Mouse (Mus musculus) large intestine, adult 2 months (tissue): ENCODE results near the gene Olfr726. TPM values are rescaled to one million over a fixed set of nuclear protein-coding genes. Genes with fewer than 3 reads are reported as not detected.

Experiments
- DNase-seq: peaks from one replicate; pipeline ENCODE4 v3.0.0-alpha.2; 2012; ENCODE audit warnings: low read depth, low spot score
- WGBS: fragments of 180-500 bp; shearing (Covaris S2); methylation state at CpG from one replicate; pipeline ENCODE4 v1.1.7; 2018; 5-methylcytosine and 5-hydroxymethylcytosine counted together
- polyA plus RNA-seq: library from polyadenylated mRNA; depleted of rRNA; stranded (reverse); fragments of >200 nt; gene quantifications from 2 replicates; pipeline ENCODE4 v1.2.3, GENCODE M21; 2012; rRNA removed

Gene Olfr726
- polyA plus RNA-seq, result not detected in 2 replicates

- 64% methylated on average over 1 of the region's 1 CpGs for WGBS
- DNase-seq, result no peak
Measured at GRCm38 (mm10) chr14:50090853-50091252, at the start of gene Olfr726. Gene Olfr726 (minus strand): TSS chr14:50090953.

GRCm38 (mm10) chr14:50122886-50123285 is 32.1 kb upstream of the Olfr726 start, which contains the start of gene Olfr727:
Gene Olfr727 (plus strand): TSS chr14:50123186.
- WGBS, result 81% methylated on average over 1 of the region's 1 CpGs

GRCm38 (mm10) chr14:50062733-50063104 is 28.0 kb downstream of the Olfr726 start:
- peak; percentile 24 for DNase-seq
- under 1% methylated on average over 4 of the region's 4 CpGs for WGBS

More at GRCm38 (mm10) chr14:50122886-50123285, 32.1 kb upstream of the Olfr726 start, which contains the start of gene Olfr727:
- DNase-seq, result no peak

- DNase-seq, result peak; percentile 44
- 3% methylated on average over 52 of the region's 52 CpGs for WGBS
Measured at GRCm38 (mm10) chr14:50061955-50062732, 28.6 kb downstream of the Olfr726 start.

GRCm38 (mm10) chr14:50061590-50061954 is 29.2 kb downstream of the Olfr726 start:
- DNase-seq, result no peak
- WGBS, result under 1% methylated on average over 13 of the region's 13 CpGs

GRCm38 (mm10) chr14:50061179-50061578 is 29.6 kb downstream of the Olfr726 start:
- no peak for DNase-seq
- WGBS, result 14% methylated on average over 11 of the region's 11 CpGs

GRCm38 (mm10) chr14:50040275-50040674 is 50.5 kb downstream of the Olfr726 start, which contains the start of gene Olfr725:
Gene Olfr725 (minus strand): TSS chr14:50040375.
- no peak for DNase-seq

Other genes with a start within 250 kb of the Olfr726 start
- not detected in 2 replicates for gene Olfr722, start 189.0 kb downstream of the Olfr726 start, polyA plus RNA-seq
- gene Olfr723, start 159.2 kb downstream of the Olfr726 start, polyA plus RNA-seq, result not detected in 2 replicates
- not detected in 2 replicates for gene Olfr724, start 127.7 kb downstream of the Olfr726 start, polyA plus RNA-seq
- not detected in 2 replicates for gene Olfr725, start 50.6 kb downstream of the Olfr726 start, polyA plus RNA-seq
- not detected in 2 replicates for gene Olfr727, start 32.2 kb upstream of the Olfr726 start, polyA plus RNA-seq
- gene Olfr728, start 51.7 kb upstream of the Olfr726 start, polyA plus RNA-seq, result not detected in 2 replicates
- not detected in 2 replicates for gene Olfr729, start 62.0 kb upstream of the Olfr726 start, polyA plus RNA-seq
- not detected in 2 replicates for gene Olfr730, start 97.2 kb upstream of the Olfr726 start, polyA plus RNA-seq
- gene Olfr731, start 150.9 kb upstream of the Olfr726 start, polyA plus RNA-seq, result not detected in 2 replicates
- not detected in 2 replicates for gene Olfr732, start 193.3 kb upstream of the Olfr726 start, polyA plus RNA-seq
- gene Olfr733, start 210.6 kb upstream of the Olfr726 start, polyA plus RNA-seq, result not detected in 2 replicates
- gene Olfr734, start 235.8 kb upstream of the Olfr726 start, polyA plus RNA-seq, result not detected in 2 replicates